Mouse (Mus musculus) intestine, embryonic 16.5 days (tissue): Measurements from ENCODE around the gene Sdf4. TPM values are rescaled to one million over a fixed set of nuclear protein-coding genes. Genes with fewer than 3 reads are reported as not detected.

Source experiments
- ATAC-seq: fragments of 200-750 bp; cut with Nextera tagmentation; 2 replicates; pipeline ENCODE4 v1.8.0; 2017; ENCODE audit warnings: moderate TSS enrichment, moderate library complexity
- H3K27ac ChIP-seq: fragments of 300-500 bp; sonication (generic); 2 replicates; pipeline ENCODE4 v1.5.1; 2014; ENCODE audit warnings: mild to moderate bottlenecking, low read length
- H3K27me3 ChIP-seq: fragments of 300-500 bp; sonication (generic); replicated peaks from 2 replicates; pipeline ENCODE4 v1.6.1; 2014; ENCODE audit warnings: low read length, control low read depth, mixed read lengths; ENCODE audit not compliant: control insufficient read depth, insufficient read depth
- H3K36me3 ChIP-seq: fragments of 300-500 bp; sonication (generic); 2 replicates; pipeline ENCODE4 v1.6.1; 2014; ENCODE audit warnings: low read length, control low read depth; ENCODE audit not compliant: control insufficient read depth, insufficient read depth
- H3K4me1 ChIP-seq: fragments of 300-500 bp; sonication (generic); 2 replicates; pipeline ENCODE4 v1.6.1; 2014; ENCODE audit warnings: low read length, control low read depth, mixed read lengths; ENCODE audit not compliant: control insufficient read depth, insufficient read depth
- H3K4me2 ChIP-seq: fragments of 300-500 bp; sonication (generic); 2 replicates; pipeline ENCODE4 v1.6.1; 2014; ENCODE audit warnings: low read depth, low read length, control low read depth
- H3K4me3 ChIP-seq: fragments of 300-500 bp; sonication (generic); 2 replicates; pipeline ENCODE4 v1.5.1; 2014; ENCODE audit warnings: mild to moderate bottlenecking, low read length
- H3K9ac ChIP-seq: fragments of 300-500 bp; sonication (generic); 2 replicates; pipeline ENCODE4 v1.6.1; 2014; ENCODE audit warnings: low read depth, low read length
- H3K9me3 ChIP-seq: fragments of 300-500 bp; sonication (generic); 2 replicates; pipeline ENCODE4 v1.6.1; 2016; ENCODE audit warnings: low read length, control low read depth; ENCODE audit not compliant: control insufficient read depth
- WGBS: fragments of 180-500 bp; shearing (Covaris S2); extraction: QIAGEN DNeasy Blood & Tissue Kit; methylation state at CpG from one replicate; pipeline ENCODE4 v1.1.7; 2014; 5-methylcytosine and 5-hydroxymethylcytosine counted together
- polyA plus RNA-seq: library from polyadenylated mRNA; unstranded; fragments of >200 nt; fragmentation: Nextera tagmentation; extraction: Ambion mirVana; gene quantifications from 2 replicates; pipeline ENCODE4 v1.2.1, GENCODE M21; 2015

The Sdf4 gene
- polyA plus RNA-seq, 1 experiment from 2014 or later: 171 TPM

DNA sequence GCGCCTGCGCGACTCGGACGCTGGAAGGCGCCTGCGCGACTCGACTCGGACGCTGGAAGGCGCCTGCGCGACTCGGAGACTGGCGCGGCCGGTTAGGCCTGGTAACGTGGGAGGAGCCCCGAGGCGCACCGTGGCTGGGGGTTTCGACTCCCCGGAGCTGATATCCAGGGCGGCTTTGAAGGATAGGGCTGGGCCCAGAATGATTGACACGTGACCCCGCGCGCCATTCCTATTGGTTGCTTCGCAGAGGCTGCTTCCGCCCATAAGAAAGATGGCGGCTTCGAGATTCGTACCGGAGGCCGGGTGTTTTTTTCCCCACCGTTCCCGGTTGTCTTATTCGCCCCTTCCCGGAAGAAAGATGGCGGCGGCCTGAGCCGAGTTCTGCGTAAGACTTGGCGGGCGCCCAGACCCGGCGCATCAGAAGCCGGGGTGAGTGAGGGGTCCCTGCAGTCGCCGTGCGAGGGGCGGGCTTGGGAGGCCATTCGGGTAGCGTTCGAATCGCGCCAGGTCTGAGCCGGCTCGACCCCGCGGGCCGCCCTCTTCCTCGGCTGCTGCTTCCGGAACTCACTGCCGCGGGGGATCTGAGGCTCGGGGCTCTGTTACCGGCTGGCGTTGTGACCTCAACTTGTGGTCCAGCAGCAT is 355 bp downstream of the Sdf4 start:
- ATAC-seq: peak; percentile 85
- Histone ChIP-seq H3K4me1 (peaks cover 16% of the 10 kb centered on the region), H3K9ac (peak overlapping the region; percentile 91), H3K9me3 (no peaks in the 10 kb centered on the region), H3K4me3 (peak overlapping the region; percentile 89), H3K36me3 (peaks cover 13% of the 10 kb centered on the region), H3K27ac (peak overlapping the region; percentile 96), H3K27me3 (no peaks in the 10 kb centered on the region), H3K4me2 (peak overlapping the region; percentile 55; the same call in 1 of the 2 replicates)
- under 1% methylated on average over 70 of the region's 70 CpGs for WGBS

DNA sequence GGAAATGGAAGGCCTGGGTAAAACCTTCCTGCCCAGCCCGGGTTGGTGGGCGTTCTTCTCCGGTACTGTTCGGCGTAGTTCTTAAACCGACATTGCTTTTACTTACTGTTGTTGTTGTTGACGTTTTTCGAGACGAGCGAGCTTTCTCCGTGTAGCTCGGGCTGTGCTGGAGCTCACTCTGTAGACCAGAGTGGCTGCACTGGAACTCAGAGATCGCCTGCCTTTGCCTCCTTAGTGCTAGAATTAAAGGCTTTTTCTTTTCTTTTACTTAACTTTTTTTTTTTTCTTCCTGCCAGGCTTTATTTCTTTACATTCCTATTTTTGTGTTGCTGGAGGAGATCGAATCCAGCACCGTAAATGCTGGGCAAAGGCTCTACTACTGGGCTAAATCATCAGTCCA is 934 bp downstream of the Sdf4 start:
- ATAC-seq: no peak
- WGBS: 5% methylated on average over 15 of the region's 15 CpGs
- H3K4me1 ChIP-seq: peaks cover 16% of the 10 kb centered on the region

DNA sequence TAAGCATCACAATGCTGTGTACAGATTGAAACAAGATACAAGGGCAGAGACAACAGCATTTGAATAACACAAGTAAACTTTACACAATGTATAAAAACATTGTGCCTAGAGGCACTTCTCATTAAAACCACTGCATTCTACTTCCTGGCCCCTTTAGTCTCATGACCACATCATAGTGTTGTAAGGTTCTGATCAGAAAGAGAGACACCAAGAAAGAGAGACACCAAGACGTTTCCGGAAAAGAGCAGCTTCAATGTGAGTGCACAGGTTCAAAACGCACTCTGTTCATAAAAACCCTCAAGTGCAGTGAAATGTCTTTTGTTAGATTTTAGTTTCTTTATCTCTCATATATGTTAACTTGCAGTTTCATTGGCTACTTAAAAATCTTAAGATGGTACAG is 11.4 kb downstream of the Sdf4 start:
- Histone ChIP-seq H3K9ac (no peak overlapping the region), H3K27me3 (no peaks in the 10 kb centered on the region), H3K9me3 (no peaks in the 10 kb centered on the region), H3K4me2 (no peak overlapping the region), H3K4me1 (no peaks in the 10 kb centered on the region), H3K27ac (no peak overlapping the region), H3K4me3 (no peak overlapping the region), H3K36me3 (peaks cover 29% of the 10 kb centered on the region)
- no peak for ATAC-seq
- 94% methylated on average over 3 of the region's 3 CpGs for WGBS

More for the DNA sequence above, 934 bp downstream of the Sdf4 start:
- H3K9me3 ChIP-seq: no peaks in the 10 kb centered on the region
- peak overlapping the region; percentile 55 for H3K4me2 ChIP-seq
- peak overlapping the region; percentile 91 for H3K9ac ChIP-seq
- H3K27ac ChIP-seq: peak overlapping the region; percentile 96
- H3K27me3 ChIP-seq: no peaks in the 10 kb centered on the region
- peak overlapping the region; percentile 89 for H3K4me3 ChIP-seq
- H3K36me3 ChIP-seq: peaks cover 13% of the 10 kb centered on the region

DNA sequence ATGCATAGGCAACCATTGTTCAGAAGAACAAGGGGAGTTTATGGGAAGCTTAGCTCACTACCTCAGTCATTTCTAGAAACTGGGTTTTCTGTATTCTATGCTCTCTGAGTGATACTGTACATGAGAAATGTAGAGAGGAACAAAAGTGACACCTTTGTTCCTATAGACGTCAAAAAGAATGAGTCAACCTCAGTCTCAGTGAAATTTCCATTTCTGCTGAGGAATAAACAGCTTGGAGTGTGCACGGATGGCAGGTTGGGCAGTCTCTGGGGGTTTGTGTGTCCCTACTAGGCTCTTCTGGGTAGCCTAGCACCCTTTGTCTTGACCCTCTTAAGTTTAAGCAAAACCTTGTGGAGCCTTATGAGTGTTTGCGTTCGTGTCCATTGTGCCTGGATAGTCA is 15.7 kb downstream of the Sdf4 start:
- ATAC-seq: no peak

DNA sequence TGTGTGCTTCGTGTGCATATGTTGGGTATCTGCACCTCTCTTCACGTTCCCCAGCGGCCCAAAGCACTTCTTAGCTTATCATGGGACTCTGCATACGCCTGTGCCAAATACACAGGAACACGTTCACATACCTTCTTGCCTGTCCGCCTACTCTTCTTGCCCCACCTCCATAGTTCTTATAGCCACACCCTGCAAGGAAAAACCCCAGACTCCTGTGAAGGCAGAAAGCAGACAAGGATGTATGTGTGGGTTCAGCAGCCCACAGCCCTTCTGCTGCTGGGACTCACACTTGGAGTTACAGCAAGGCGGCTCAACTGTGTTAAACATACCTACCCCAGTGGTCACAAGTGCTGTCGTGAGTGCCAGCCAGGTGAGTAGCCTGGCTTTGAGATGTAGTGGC is 21.0 kb downstream of the Sdf4 start, which contains the start of gene Tnfrsf4:
Gene Tnfrsf4, plus strand, starts transcription at position 207 of the 400 bp plus-strand sequence.
- H3K27me3 ChIP-seq: no peaks in the 10 kb centered on the region
- 82% methylated on average over 8 of the region's 8 CpGs for WGBS
- H3K4me1 ChIP-seq: no peaks in the 10 kb centered on the region
- no peak within 1 kb of the TSS for H3K4me3 ChIP-seq
- no peak; the same call in 1 of the 2 replicates for ATAC-seq
- H3K27ac ChIP-seq: no peak within 1 kb of the TSS
- no peak within 1 kb of the TSS for H3K4me2 ChIP-seq
- no peak within 1 kb of the TSS for H3K9ac ChIP-seq
- H3K36me3 ChIP-seq: peaks cover 20% of the 10 kb centered on the region
- no peaks in the 10 kb centered on the region for H3K9me3 ChIP-seq

More for the DNA sequence above, 15.7 kb downstream of the Sdf4 start:
- 94% methylated on average over 4 of the region's 4 CpGs for WGBS
- no peaks in the 10 kb centered on the region for H3K27me3 ChIP-seq
- H3K4me3 ChIP-seq: no peak overlapping the region
- H3K27ac ChIP-seq: no peak overlapping the region
- no peak overlapping the region for H3K4me2 ChIP-seq
- H3K9ac ChIP-seq: no peak overlapping the region
- no peaks in the 10 kb centered on the region for H3K4me1 ChIP-seq
- H3K36me3 ChIP-seq: peaks cover 23% of the 10 kb centered on the region
- no peaks in the 10 kb centered on the region for H3K9me3 ChIP-seq

DNA sequence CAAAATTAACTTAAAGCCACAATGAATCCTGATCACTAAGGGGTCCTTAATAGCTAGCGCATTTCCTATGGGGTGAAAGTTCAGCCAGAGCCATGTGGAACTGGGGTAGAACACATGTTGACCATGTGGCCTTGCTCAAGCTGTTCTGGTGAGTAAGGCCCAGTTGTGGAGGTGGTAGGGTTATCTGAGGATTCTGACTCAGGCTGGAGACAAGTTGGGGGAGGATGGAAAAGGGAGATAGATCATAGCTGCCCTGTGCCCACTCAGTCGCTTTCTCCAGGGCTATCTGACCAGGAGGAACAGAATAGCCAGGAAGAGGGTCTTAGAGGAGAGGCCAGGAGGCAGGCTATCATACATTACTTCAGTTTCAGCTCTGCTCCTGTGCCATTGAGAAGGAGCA is 21.8 kb downstream of the Sdf4 start:
- Histone ChIP-seq H3K9ac (no peak overlapping the region), H3K9me3 (no peaks in the 10 kb centered on the region), H3K4me1 (no peaks in the 10 kb centered on the region), H3K4me3 (no peak overlapping the region), H3K27ac (no peak overlapping the region), H3K27me3 (no peaks in the 10 kb centered on the region), H3K4me2 (no peak overlapping the region), H3K36me3 (peaks cover 13% of the 10 kb centered on the region)
- no peak for ATAC-seq
- 87% methylated on average over 2 of the region's 2 CpGs for WGBS

DNA sequence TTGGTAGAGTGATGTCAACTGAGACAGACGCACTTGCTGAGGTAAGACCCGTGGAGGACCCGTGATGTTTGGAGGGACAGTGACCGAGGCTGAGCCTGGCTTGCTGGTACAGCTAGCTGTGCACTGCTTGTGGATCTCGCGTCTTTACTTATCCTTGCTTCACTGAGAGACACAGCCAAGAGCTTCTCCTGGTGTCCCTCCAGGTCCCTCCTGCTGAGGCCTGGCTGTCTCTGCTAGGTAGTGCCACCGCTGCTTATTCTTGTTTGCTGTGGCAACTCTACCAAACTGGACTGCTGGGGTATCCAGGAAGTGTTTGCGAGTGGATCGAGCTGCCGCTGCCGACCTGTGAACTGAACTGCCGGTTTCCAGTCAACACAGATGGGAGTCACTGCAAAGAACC is 27.1 kb downstream of the Sdf4 start:
- WGBS: 90% methylated on average over 12 of the region's 12 CpGs
- Histone ChIP-seq H3K9ac (no peak overlapping the region), H3K27me3 (no peaks in the 10 kb centered on the region), H3K9me3 (no peaks in the 10 kb centered on the region), H3K4me2 (no peak overlapping the region), H3K36me3 (no peaks in the 10 kb centered on the region), H3K4me1 (no peaks in the 10 kb centered on the region), H3K4me3 (no peak overlapping the region), H3K27ac (no peak overlapping the region)
- no peak for ATAC-seq

DNA sequence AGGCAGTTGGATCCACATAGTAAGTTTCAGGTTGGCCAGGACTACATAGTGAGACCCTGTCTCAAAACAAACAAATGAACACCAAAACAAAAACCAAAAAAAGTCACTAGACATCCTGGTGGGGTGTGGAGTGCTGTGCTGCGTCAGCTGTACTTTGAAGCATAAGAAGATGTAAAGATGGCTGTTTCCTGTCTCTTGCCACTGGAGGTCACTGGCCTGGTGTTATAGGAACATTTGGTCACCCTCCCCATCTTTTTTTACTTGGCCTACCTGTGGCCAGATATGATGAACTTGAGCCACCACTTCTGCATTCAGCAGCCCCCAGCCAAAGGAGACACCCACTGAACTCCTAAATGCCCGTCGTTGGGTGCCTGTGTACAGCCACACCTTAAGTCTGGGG is 28.7 kb downstream of the Sdf4 start:
- Histone ChIP-seq H3K4me2 (no peak overlapping the region), H3K4me3 (no peak overlapping the region), H3K4me1 (no peaks in the 10 kb centered on the region), H3K27me3 (no peaks in the 10 kb centered on the region), H3K9me3 (no peaks in the 10 kb centered on the region), H3K36me3 (no peaks in the 10 kb centered on the region), H3K27ac (no peak overlapping the region), H3K9ac (no peak overlapping the region)
- ATAC-seq: no peak
- 65% methylated on average over 3 of the region's 3 CpGs for WGBS

DNA sequence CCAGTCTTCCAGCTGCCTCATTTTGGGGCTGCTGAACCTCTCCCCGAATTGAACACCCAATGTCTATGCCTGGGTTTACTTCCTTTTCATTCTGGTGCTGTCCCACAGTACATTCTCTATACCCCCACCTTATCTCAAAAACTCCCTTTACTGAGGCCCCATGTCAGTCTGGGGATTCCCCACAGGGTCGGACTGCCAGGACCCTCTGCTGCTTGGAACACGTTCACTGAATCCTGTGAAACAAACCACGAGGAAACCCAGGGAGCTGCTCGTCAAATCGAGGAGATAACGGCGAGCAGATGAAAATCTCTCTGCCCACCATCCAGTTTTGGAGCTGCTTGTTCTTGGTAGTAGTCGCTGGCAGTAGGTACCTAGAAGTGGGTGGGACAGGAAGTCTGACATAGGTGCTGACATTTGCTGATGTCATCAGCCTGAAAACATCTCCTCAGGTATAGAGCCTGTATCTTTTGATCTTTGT is 29.3 kb downstream of the Sdf4 start:
- Histone ChIP-seq H3K27me3 (no peaks in the 10 kb centered on the region), H3K9me3 (no peaks in the 10 kb centered on the region), H3K4me1 (no peaks in the 10 kb centered on the region), H3K9ac (no peak overlapping the region), H3K36me3 (no peaks in the 10 kb centered on the region), H3K4me2 (no peak overlapping the region), H3K27ac (no peak overlapping the region), H3K4me3 (no peak overlapping the region)
- WGBS: 63% methylated on average over 9 of the region's 9 CpGs
- no peak; the same call in 1 of the 2 replicates for ATAC-seq

DNA sequence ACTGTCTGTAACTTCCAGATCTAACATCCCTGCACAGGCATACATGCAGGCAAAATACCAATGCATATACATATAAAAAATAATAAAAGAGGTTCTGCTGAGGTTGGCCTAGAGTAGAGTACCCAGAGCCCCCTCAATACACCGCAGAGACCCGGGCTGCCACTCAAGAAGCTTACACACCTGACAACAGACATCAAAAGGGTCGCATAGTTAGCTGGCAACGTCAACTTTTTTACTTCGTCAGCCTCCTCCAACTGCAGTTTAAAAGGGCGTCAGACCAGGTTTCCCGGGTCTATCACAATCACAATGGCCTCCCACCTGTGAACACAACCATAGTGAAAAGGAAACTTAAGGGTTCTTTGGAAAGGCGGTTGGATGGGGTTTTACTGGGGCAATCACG is 30.8 kb downstream of the Sdf4 start:
- Histone ChIP-seq H3K4me3 (no peak overlapping the region), H3K27me3 (no peaks in the 10 kb centered on the region), H3K4me1 (no peaks in the 10 kb centered on the region), H3K36me3 (peaks cover 2% of the 10 kb centered on the region; the same call in 1 of the 2 replicates), H3K4me2 (no peak overlapping the region), H3K27ac (no peak overlapping the region), H3K9me3 (no peaks in the 10 kb centered on the region), H3K9ac (no peak overlapping the region)
- no peak for ATAC-seq
- 85% methylated on average over 9 of the region's 9 CpGs for WGBS
